Mouse (Mus musculus): Measurements from ENCODE around the gene Kcnh4.

DNA sequence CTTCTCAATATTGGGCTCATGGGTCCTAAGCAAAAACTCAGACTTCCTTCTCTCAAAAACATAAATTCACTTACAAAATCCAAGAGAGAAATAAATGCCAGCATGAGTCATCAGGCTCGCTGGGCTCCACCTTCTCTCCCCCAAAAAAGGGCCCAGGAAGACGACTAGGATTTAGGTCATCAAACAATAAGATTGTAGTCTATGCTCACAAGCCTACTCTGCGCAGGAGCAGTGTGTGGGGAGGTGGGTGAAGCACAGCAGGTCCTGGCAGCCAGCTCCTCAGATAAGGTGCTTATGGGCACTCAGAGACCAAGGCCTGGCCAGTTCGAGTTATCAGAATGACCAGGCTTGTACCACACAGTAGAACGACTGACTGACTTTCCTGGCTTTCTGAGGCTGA, 39.4 kb downstream of the Kcnh4 start:
- TF ChIP-seq MAFK (IDR thresholded peaks at IDR 0.05; ENCODE audit: insufficient read depth, low read depth, low read length) (no peak), CHD2 (IDR thresholded peaks at IDR 0.05; ENCODE audit: low read depth, low read length) (no peak), ZNF384 (IDR thresholded peaks at IDR 0.05; ENCODE audit: low read depth, low read length) (no peak)

Measured in ES-E14 (cell line).